Mouse (Mus musculus) forebrain, embryonic 16.5 days (tissue): Measurements from ENCODE around the gene Smim24. TPM values are rescaled to one million over a fixed set of nuclear protein-coding genes. Genes with fewer than 3 reads are reported as not detected.

Experiments used
- ATAC-seq: fragments of 200-750 bp; cut with Nextera tagmentation; 2 replicates; pipeline ENCODE4 v1.8.0; 2017; ENCODE audit warnings: mild to moderate bottlenecking, moderate library complexity
- H3K27ac ChIP-seq: fragments of 300-500 bp; sonication (generic); 2 replicates; pipeline ENCODE4 v1.5.1; 2014; ENCODE audit warnings: low read length, control low read depth
- H3K27me3 ChIP-seq: fragments of 300-500 bp; sonication (generic); replicated peaks from 2 replicates; pipeline ENCODE4 v1.6.1; 2014; ENCODE audit warnings: low read length; ENCODE audit not compliant: control insufficient read depth, insufficient read depth
- H3K36me3 ChIP-seq: fragments of 300-500 bp; sonication (generic); 2 replicates; pipeline ENCODE4 v1.6.1; 2014; ENCODE audit not compliant: control insufficient read depth, insufficient read depth
- H3K4me1 ChIP-seq: fragments of 300-500 bp; sonication (generic); replicated peaks from 2 replicates; pipeline ENCODE4 v1.6.1; 2014; ENCODE audit warnings: low read length; ENCODE audit not compliant: control insufficient read depth, insufficient read depth
- H3K4me2 ChIP-seq: fragments of 300-500 bp; sonication (generic); 2 replicates; pipeline ENCODE4 v1.6.1; 2014; ENCODE audit warnings: mild to moderate bottlenecking, low read length, control low read depth
- H3K4me3 ChIP-seq: fragments of 300-500 bp; sonication (generic); replicated peaks from 2 replicates; pipeline ENCODE4 v1.5.1; 2014; ENCODE audit warnings: mild to moderate bottlenecking, low read length, control low read depth
- H3K9ac ChIP-seq: fragments of 300-500 bp; sonication (generic); replicated peaks from 2 replicates; pipeline ENCODE4 v1.6.1; 2014; ENCODE audit warnings: low read depth, low read length, control low read depth
- H3K9me3 ChIP-seq: fragments of 300-500 bp; sonication (generic); 2 replicates; pipeline ENCODE4 v1.6.1; 2016; ENCODE audit warnings: low read length; ENCODE audit not compliant: control insufficient read depth
- WGBS: fragments of 180-500 bp; shearing (Covaris S2); extraction: QIAGEN DNeasy Blood & Tissue Kit; methylation state at CpG from one replicate; pipeline ENCODE4 v1.1.7; 2014; 5-methylcytosine and 5-hydroxymethylcytosine counted together
- polyA plus RNA-seq: library from polyadenylated mRNA; unstranded; fragments of >200 nt; fragmentation: Nextera tagmentation; extraction: Ambion mirVana; gene quantifications from 2 replicates; pipeline ENCODE4 v1.2.1, GENCODE M21; 2015

The Smim24 gene
- polyA plus RNA-seq = 1.2 and 1.8 TPM in 2 replicates

DNA sequence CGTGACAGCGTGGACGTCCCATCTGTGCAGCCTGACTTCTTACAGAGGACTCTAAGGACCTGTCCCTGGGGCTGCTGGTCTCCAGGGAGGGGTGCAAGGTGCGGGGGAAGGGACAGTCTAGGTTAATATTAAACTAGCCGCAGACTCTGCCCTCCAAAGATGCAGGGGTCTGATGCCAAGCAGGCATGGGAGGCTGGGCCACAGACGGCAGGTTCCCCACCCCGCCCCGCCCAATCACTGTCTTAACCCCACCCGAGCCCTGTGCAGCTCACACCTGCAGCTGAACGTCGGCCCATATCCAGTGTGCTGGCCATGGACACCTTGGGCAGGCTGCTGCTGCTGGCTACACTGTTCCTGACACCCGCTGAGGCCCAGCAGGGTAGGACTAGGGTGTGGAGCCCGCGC, at the start of gene Smim24:
TSS of gene Smim24 (plus strand) at position 271 of the 405 bp plus-strand sequence.
- no peaks in the 10 kb centered on the region for H3K27me3 ChIP-seq
- H3K4me3 ChIP-seq = peak within 1 kb of the TSS; percentile 1; the same call in 1 of the 2 replicates
- H3K36me3 ChIP-seq = peaks cover 7% of the 10 kb centered on the region; the same call in 1 of the 2 replicates
- ATAC-seq = no peak
- 74% methylated on average over 14 of the region's 14 CpGs for WGBS
- H3K4me1 ChIP-seq = peaks cover 10% of the 10 kb centered on the region; the same call in 1 of the 2 replicates
- no peak within 1 kb of the TSS for H3K27ac ChIP-seq
- peak within 1 kb of the TSS; percentile 44 for H3K4me2 ChIP-seq
- H3K9me3 ChIP-seq = no peaks in the 10 kb centered on the region
- H3K9ac ChIP-seq = no peak within 1 kb of the TSS; the same call in 1 of the 2 replicates

DNA sequence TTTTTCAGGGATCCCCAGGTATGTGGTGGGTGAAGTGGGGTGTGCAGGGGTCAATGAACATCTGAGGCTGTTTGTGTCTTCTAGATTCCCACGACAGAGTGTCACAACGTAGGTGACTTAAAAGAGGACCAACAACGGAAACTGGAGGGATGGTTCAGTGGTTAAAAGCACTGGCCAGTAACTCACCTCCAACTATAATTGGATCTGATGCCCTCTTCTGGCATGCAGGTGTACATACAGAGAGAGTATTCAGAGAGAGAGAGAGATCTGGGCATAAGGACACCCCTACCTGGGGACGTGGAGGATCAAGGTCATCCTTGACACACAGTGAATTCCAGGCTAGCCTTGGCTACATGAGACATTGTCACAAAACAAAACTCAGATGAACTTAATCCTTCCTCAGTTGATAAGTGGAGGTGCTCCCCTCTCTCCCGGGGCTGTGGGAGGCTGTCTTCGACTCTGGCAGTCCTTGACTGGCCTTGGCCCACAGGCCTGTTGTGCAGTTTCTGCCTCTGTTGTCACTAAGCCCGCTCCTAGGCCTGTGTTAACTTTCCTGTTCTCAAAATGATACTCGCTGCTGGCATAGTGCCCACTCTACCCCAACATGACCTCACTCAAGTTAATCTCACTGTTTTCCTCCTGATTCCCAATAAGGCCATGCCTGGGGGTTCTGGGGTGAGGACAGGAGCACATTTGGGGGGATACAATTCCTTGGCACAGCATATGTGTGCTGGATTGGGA, 48.3 kb upstream of the Smim24 start:
- Histone ChIP-seq H3K27me3 (peaks cover 38% of the 10 kb centered on the region), H3K9me3 (no peaks in the 10 kb centered on the region), H3K36me3 (no peaks in the 10 kb centered on the region), H3K4me1 (peaks cover 19% of the 10 kb centered on the region), H3K9ac (no peak overlapping the region), H3K4me3 (no peak overlapping the region), H3K27ac (no peak overlapping the region), H3K4me2 (no peak overlapping the region)
- WGBS = 52% methylated on average over 8 of the region's 8 CpGs
- ATAC-seq = no peak

- peaks cover 38% of the 10 kb centered on the region for H3K27me3 ChIP-seq
- H3K9me3 ChIP-seq = no peaks in the 10 kb centered on the region
- no peak for ATAC-seq
- no peak overlapping the region for H3K4me3 ChIP-seq
- H3K9ac ChIP-seq = no peak overlapping the region
- no peak overlapping the region for H3K27ac ChIP-seq
- 86% methylated on average over 4 of the region's 4 CpGs for WGBS
- H3K4me1 ChIP-seq = peaks cover 24% of the 10 kb centered on the region
- no peak overlapping the region for H3K4me2 ChIP-seq
- H3K36me3 ChIP-seq = no peaks in the 10 kb centered on the region
Observed at GRCm38 (mm10) chr10:81345162-81345534, 47.7 kb upstream of the Smim24 start.

DNA sequence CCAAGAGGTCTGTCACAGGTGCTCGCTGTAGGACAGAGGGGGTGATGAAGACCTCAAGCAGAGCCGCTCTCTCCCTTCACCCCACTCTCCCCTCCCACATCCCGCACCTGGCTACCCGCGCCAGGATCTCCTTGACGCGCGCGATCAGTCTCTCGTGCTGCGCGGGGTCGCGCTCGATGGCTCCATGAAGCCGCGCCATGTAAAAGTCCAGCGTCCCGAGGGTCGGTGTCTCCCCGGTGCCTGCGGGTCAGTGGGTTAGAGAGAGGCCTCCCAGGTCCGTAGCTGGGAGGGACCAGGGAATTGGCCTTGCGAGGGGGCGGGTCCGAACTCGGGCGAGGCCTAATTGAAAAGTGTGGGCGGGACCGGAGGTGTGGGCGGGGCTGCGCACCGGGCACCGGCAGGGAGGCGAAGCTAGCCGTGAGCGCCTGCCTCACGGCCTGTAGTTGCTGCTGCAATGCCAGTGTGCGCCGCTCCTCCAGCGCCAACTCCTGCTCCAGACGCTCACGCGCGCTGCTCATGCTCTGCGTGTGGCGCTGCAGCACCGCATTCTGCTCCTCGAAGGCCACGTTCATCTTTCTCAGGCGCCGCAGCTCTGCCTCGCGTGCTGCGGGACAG, 46.3 kb upstream of the Smim24 start:
- H3K4me3 ChIP-seq = peak overlapping the region; percentile 37
- WGBS = 9% methylated on average over 53 of the region's 55 CpGs
- H3K4me2 ChIP-seq = peak overlapping the region; percentile 59
- no peaks in the 10 kb centered on the region for H3K9me3 ChIP-seq
- no peaks in the 10 kb centered on the region for H3K36me3 ChIP-seq
- peaks cover 34% of the 10 kb centered on the region for H3K27me3 ChIP-seq
- ATAC-seq = no peak
- peaks cover 28% of the 10 kb centered on the region for H3K4me1 ChIP-seq
- H3K9ac ChIP-seq = peak overlapping the region; percentile 45
- H3K27ac ChIP-seq = no peak overlapping the region

GRCm38 (mm10) chr10:81349146-81349545, 43.7 kb upstream of the Smim24 start:
- Histone ChIP-seq H3K36me3 (no peaks in the 10 kb centered on the region), H3K4me3 (peak overlapping the region; percentile 70), H3K4me1 (peaks cover 22% of the 10 kb centered on the region), H3K27me3 (peaks cover 12% of the 10 kb centered on the region), H3K9me3 (no peaks in the 10 kb centered on the region), H3K9ac (no peak overlapping the region; the same call in 1 of the 2 replicates), H3K4me2 (peak overlapping the region; percentile 95), H3K27ac (no peak overlapping the region)
- no peak for ATAC-seq
- 5% methylated on average over 12 of the region's 12 CpGs for WGBS

GRCm38 (mm10) chr10:81349961-81350350, 42.9 kb upstream of the Smim24 start:
- under 1% methylated on average over 28 of the region's 29 CpGs for WGBS
- Histone ChIP-seq H3K9me3 (no peaks in the 10 kb centered on the region), H3K4me1 (peaks cover 22% of the 10 kb centered on the region), H3K27me3 (peaks cover 5% of the 10 kb centered on the region), H3K4me3 (peak overlapping the region; percentile 70), H3K4me2 (peak overlapping the region; percentile 95), H3K36me3 (no peaks in the 10 kb centered on the region), H3K27ac (no peak overlapping the region), H3K9ac (peak overlapping the region; percentile 68)
- ATAC-seq = peak; percentile 21

GRCm38 (mm10) chr10:81350351-81351063, 42.3 kb upstream of the Smim24 start, which contains the start of gene Hmg20b:
Gene Hmg20b, minus strand, starts transcription at chr10:81350480.
- peak; percentile 96 for ATAC-seq
- H3K9me3 ChIP-seq = no peaks in the 10 kb centered on the region
- WGBS = under 1% methylated on average over 54 of the region's 54 CpGs

GRCm38 (mm10) chr10:81351678-81352291, 41.1 kb upstream of the Smim24 start:
- no peaks in the 10 kb centered on the region for H3K9me3 ChIP-seq
- H3K4me1 ChIP-seq = peaks cover 20% of the 10 kb centered on the region
- H3K9ac ChIP-seq = no peak overlapping the region
- no peak for ATAC-seq
- WGBS = 29% methylated on average over 9 of the region's 9 CpGs
- no peaks in the 10 kb centered on the region for H3K36me3 ChIP-seq
- H3K4me3 ChIP-seq = no peak overlapping the region
- no peak overlapping the region for H3K27ac ChIP-seq
- H3K4me2 ChIP-seq = no peak overlapping the region
- peaks cover 3% of the 10 kb centered on the region; the same call in 1 of the 2 replicates for H3K27me3 ChIP-seq

More at GRCm38 (mm10) chr10:81350351-81351063, 42.3 kb upstream of the Smim24 start, which contains the start of gene Hmg20b:
- Histone ChIP-seq H3K9ac (peak within 1 kb of the TSS; percentile 68), H3K27ac (peak within 1 kb of the TSS; percentile 58; the same call in 1 of the 2 replicates), H3K4me2 (peak within 1 kb of the TSS; percentile 95), H3K27me3 (peaks cover 2% of the 10 kb centered on the region; the same call in 1 of the 2 replicates), H3K36me3 (no peaks in the 10 kb centered on the region), H3K4me3 (peak within 1 kb of the TSS; percentile 70), H3K4me1 (peaks cover 22% of the 10 kb centered on the region)
